Mouse (Mus musculus): ENCODE results near the gene Vmn1r127. TPM values are rescaled to one million over a fixed set of nuclear protein-coding genes. Genes with fewer than 3 reads are reported as not detected.
"Not testable (repeated sequence)": the region's sequence is repeated elsewhere in the genome, so short reads cannot be mapped to it uniquely, and the experiment has no call there.

Gene Vmn1r127
- polyA plus RNA-seq (2016; fragmentation: Nextera tagmentation; extraction: Ambion mirVana): not detected in 2 replicates

DNA sequence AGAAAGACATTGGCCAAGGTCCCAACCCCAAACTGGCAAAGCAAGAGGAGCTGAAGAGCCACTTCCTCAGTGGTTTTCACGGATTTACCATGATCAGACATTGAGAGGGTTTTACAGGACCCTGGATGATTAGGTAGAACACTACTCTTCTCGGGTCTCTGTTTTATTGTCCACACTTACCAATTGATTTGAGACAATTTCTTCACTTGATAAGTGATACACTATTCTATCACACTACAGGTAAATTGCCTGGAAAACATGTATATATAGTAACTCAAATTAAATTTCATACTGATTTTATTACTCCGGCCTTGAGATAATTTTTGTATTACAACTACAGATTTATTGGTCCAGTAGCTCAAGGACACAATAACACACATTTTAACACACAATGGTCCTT is at the start of gene Vmn1r127:
Gene Vmn1r127, minus strand, starts transcription at position 101 of the 400 bp plus-strand sequence.
- H3K27ac ChIP-seq (replicated peaks); H3K9ac ChIP-seq (replicated peaks); H3K4me3 ChIP-seq; H3K27me3 ChIP-seq; H3K4me2 ChIP-seq (replicated peaks); H3K4me1 ChIP-seq; ATAC-seq (ENCODE audit: low FRiP score, low read depth); H3K36me3 ChIP-seq; H3K9me3 ChIP-seq: not testable (repeated sequence)
- WGBS: no CpG with 5 or more reads among the region's 3 CpGs

DNA sequence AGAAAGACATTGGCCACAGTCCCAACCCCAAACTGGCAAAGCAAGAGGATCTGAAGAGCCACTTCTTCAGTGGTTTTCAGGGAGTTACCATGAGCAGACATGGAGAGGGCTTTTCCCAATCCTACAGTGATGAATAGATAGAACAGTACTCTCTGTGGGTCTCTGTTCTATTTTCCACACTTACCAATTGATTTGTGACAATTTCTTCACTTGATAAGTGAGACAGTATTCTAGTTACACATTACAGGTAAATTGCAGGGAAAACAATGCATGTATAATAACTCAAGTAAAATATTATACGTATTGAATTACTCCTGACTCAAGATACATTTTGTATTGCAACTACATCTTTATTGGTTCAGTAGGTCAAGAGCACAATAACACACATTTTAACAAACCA is 41.5 kb upstream of the Vmn1r127 start, which contains the start of gene Vmn1r129:
Gene Vmn1r129, minus strand, starts transcription at position 101 of the 400 bp plus-strand sequence.
- not testable (repeated sequence) for H3K36me3 ChIP-seq; H3K4me3 ChIP-seq; H3K4me2 ChIP-seq (replicated peaks); H3K27me3 ChIP-seq; H3K27ac ChIP-seq (replicated peaks); H3K4me1 ChIP-seq; ATAC-seq (ENCODE audit: low FRiP score, low read depth); H3K9me3 ChIP-seq; H3K9ac ChIP-seq (replicated peaks)
- WGBS: no CpG with 5 or more reads among the region's 1 CpGs

DNA sequence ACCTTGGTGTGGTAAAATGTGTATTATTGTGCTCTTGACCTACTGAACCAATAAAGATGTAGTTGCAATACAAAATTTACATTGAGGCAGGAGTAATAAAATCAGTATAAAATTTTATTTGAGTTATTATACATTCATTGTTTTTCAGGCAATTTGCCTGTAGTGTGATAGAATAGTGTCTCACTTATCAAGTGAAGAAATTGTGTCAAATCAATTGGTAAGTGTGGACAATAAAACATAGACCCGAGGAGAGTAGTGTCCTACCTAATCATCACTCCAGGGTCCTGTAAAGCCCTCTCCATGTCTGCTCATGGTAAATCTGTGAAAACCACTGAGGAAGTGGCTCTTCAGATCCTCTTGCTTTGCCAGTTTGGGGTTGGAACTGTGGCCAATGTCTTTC is 29.4 kb upstream of the Vmn1r127 start, which contains the start of gene Vmn1r128:
Gene Vmn1r128, plus strand, starts transcription at position 301 of the 400 bp plus-strand sequence.
- ATAC-seq (ENCODE audit: low FRiP score, low read depth); H3K36me3 ChIP-seq; H3K27ac ChIP-seq (replicated peaks); H3K4me2 ChIP-seq (replicated peaks); H3K4me3 ChIP-seq; H3K9me3 ChIP-seq; H3K27me3 ChIP-seq; H3K9ac ChIP-seq (replicated peaks); H3K4me1 ChIP-seq: not testable (repeated sequence)
- WGBS: 71% methylated on average over 1 of the region's 1 CpGs

DNA sequence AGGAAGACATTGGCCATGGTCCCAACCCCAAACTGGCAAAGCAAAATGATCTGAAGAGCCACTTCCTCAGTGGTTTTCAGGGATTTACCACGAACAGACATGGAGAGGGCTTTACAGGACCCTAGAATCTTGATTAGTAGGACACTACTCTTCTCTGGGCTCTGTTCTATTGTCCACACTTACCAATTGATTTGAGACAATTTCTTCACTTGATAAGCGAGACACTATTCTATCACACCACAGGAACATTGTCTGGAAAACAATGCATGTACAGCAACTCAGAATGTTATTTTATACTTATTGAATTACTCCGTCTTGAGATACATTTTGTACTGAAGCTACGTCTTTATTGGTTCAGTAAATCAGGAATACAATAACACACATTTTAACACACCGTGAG is 18.3 kb downstream of the Vmn1r127 start, which contains the start of gene Vmn1r126:
Gene Vmn1r126, minus strand, starts transcription at position 101 of the 400 bp plus-strand sequence.
- not testable (repeated sequence) for H3K4me3 ChIP-seq; H3K9me3 ChIP-seq; H3K36me3 ChIP-seq; H3K4me1 ChIP-seq; H3K4me2 ChIP-seq (replicated peaks); H3K27ac ChIP-seq (replicated peaks); H3K27me3 ChIP-seq; H3K9ac ChIP-seq (replicated peaks); ATAC-seq (ENCODE audit: low FRiP score, low read depth)
- WGBS: no CpG with 5 or more reads among the region's 5 CpGs

DNA sequence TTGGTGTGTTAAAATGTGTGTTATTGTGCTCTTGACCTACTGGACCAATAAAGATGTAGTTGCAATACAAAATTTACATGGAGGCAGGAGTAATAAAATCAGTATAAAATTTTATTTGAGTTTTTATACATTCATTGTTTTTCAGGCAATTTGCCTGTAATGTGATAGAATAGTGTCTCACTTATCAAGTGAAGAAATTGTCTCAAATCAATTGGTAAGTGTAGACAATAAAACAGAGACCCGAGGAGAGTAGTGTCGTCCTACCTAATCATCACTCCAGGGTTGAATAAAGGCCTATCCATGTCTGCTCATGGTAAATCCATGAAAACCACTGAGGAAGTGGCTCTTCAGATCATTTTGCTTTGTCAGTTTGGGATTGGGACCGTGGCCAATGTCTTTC is 47.8 kb downstream of the Vmn1r127 start, which contains the start of gene Vmn1r125:
Gene Vmn1r125, plus strand, starts transcription at position 301 of the 400 bp plus-strand sequence.
- ATAC-seq (ENCODE audit: low FRiP score, low read depth); H3K4me3 ChIP-seq; H3K4me2 ChIP-seq (replicated peaks); H3K9me3 ChIP-seq; H3K4me1 ChIP-seq; H3K27me3 ChIP-seq; H3K9ac ChIP-seq (replicated peaks); H3K27ac ChIP-seq (replicated peaks); H3K36me3 ChIP-seq: not testable (repeated sequence)
- WGBS: 65% methylated on average over 3 of the region's 3 CpGs

Other genes with a start within 250 kb of the Vmn1r127 start
- gene Vmn1r121, start 221.3 kb downstream of the Vmn1r127 start, polyA plus RNA-seq (2016; fragmentation: Nextera tagmentation; extraction: Ambion mirVana): not detected in 2 replicates
- not detected in 2 replicates for gene Vmn1r122, start 185.7 kb downstream of the Vmn1r127 start, polyA plus RNA-seq (2016; fragmentation: Nextera tagmentation; extraction: Ambion mirVana)
- gene Vmn1r123, start 157.7 kb downstream of the Vmn1r127 start, polyA plus RNA-seq (2016; fragmentation: Nextera tagmentation; extraction: Ambion mirVana): not detected in 2 replicates
- not detected in 2 replicates for gene Gm5157, start 129.4 kb downstream of the Vmn1r127 start, polyA plus RNA-seq (2016; fragmentation: Nextera tagmentation; extraction: Ambion mirVana)
- gene Vmn1r124, start 59.2 kb downstream of the Vmn1r127 start, polyA plus RNA-seq (2016; fragmentation: Nextera tagmentation; extraction: Ambion mirVana): not detected in 2 replicates
- not detected in 2 replicates for gene Vmn1r125, start 47.7 kb downstream of the Vmn1r127 start, polyA plus RNA-seq (2016; fragmentation: Nextera tagmentation; extraction: Ambion mirVana)
- gene Vmn1r126, start 18.4 kb downstream of the Vmn1r127 start, polyA plus RNA-seq (2016; fragmentation: Nextera tagmentation; extraction: Ambion mirVana): not detected in 2 replicates
- not detected in 2 replicates for gene Vmn1r128, start 29.5 kb upstream of the Vmn1r127 start, polyA plus RNA-seq (2016; fragmentation: Nextera tagmentation; extraction: Ambion mirVana)
- gene Vmn1r129, start 41.4 kb upstream of the Vmn1r127 start, polyA plus RNA-seq (2016; fragmentation: Nextera tagmentation; extraction: Ambion mirVana): not detected in 2 replicates
- gene Gm6882, start 112.9 kb upstream of the Vmn1r127 start, polyA plus RNA-seq (2016; fragmentation: Nextera tagmentation; extraction: Ambion mirVana): not detected in 2 replicates
- not detected in 2 replicates for gene Vmn1r130, start 191.9 kb upstream of the Vmn1r127 start, polyA plus RNA-seq (2016; fragmentation: Nextera tagmentation; extraction: Ambion mirVana)
- gene Vmn1r131, start 226.2 kb upstream of the Vmn1r127 start, polyA plus RNA-seq (2016; fragmentation: Nextera tagmentation; extraction: Ambion mirVana): not detected in 2 replicates